Mouse (Mus musculus): ENCODE data around the gene Acer3. TPM values are rescaled to one million over a fixed set of nuclear protein-coding genes. Genes with fewer than 3 reads are reported as not detected.

The Acer3 gene
- total and polyA plus RNA-seq, 3 experiments: 17.2 to 41.7 TPM; not detected in 1

DNA sequence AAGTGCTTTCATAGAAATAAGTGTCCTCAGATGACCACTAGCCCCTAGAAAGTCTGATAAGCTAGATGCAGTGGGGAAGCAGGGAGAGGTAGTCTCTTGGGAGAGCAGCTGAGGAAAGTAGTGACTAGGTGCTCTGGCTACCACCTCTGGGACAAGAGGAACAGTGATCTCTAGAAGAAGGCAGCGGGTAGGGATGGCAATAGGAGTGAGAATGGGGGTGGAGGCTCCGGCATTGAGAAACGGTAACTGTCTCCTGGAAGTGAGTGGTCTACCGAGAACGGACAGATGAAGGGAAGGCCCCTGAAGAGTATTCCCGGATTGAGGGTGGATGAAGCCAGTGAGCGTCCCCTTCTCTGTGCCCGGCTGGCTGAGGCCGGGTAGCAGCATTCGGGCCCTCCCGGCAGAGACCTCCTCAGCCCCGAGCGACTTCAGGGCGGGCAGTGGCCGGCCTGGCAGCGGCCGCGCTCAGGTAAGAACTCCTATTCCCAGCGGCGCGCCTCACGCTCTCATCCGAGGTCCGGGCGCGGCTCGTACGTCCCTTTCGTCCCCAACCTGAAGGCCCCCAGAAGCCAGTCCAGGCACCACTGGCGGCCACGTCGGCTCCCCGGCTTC, 12.3 kb downstream of the Acer3 start:
- DNase-seq (ENCODE audit: low read depth, low spot score): no peak
- peaks cover 6 to 20% of the 10 kb centered on the region in 2 experiments; a peak in 3 of 4 replicates for H3K4me1 ChIP-seq (ENCODE audit: control insufficient read depth in 1 of 2, insufficient read depth in 2 of 2, low read length in 2 of 2)
- peak overlapping the region; percentile 96 to 100 for H3K4me3 ChIP-seq (ENCODE audit: control insufficient read depth in 1 of 2, insufficient read depth in 1 of 2, low read depth in 2 of 2, low read length in 2 of 2)
- no peaks in the 10 kb centered on the region for H3K27me3 ChIP-seq (ENCODE audit: control insufficient read depth in 1 of 2, insufficient read depth in 2 of 2, low read length in 2 of 2)
- H3K79me2 ChIP-seq (ENCODE audit: control insufficient read depth, insufficient read depth, low read length, poor library complexity): peaks cover 24% of the 10 kb centered on the region
- peak overlapping the region; percentile 94 for H3K9ac ChIP-seq (ENCODE audit: control insufficient read depth, low read depth, low read length, poor library complexity, severe bottlenecking)
- TF ChIP-seq ELF1 (IDR thresholded peaks at IDR 0.05; ENCODE audit: low read depth, low read length) (0 out of 2 replicates have a peak, but pooled peaks have one; percentile 19), GABPA (IDR thresholded peaks at IDR 0.05; ENCODE audit: low read depth, low read length) (no peak), TBP (IDR thresholded peaks at IDR 0.05; ENCODE audit: low read depth, low read length) (0 out of 2 replicates have a peak, but pooled peaks have one; percentile 14), BHLHE40 (IDR thresholded peaks at IDR 0.05; ENCODE audit: borderline replicate concordance, low read depth, low read length) (no peak), EP300 (IDR thresholded peaks at IDR 0.05; ENCODE audit: low read depth in 1 of 2, low read length in 2 of 2) (peak in 1 of 2 experiments; percentile 30; a peak in 1 of 4 replicates), HCFC1 (IDR thresholded peaks at IDR 0.05; ENCODE audit: low read depth, low read length) (no peak), USF1 (IDR thresholded peaks at IDR 0.05; ENCODE audit: low read depth, low read length) (no peak), RCOR1 (IDR thresholded peaks at IDR 0.05; ENCODE audit: low read depth, low read length) (no peak), POLR2AphosphoS2 (IDR thresholded peaks at IDR 0.05; ENCODE audit: low read length) (no peak), JUND (IDR thresholded peaks at IDR 0.05; ENCODE audit: low read depth, low read length) (no peak), CHD1 (IDR thresholded peaks at IDR 0.05; ENCODE audit: low read depth, low read length) (peak; percentile 39; the same call in 1 of the 2 replicates), E2F4 (IDR thresholded peaks at IDR 0.05; ENCODE audit: borderline replicate concordance, low read depth, low read length) (no peak), CHD2 (IDR thresholded peaks at IDR 0.05; ENCODE audit: low read length) (no peak), NELFE (IDR thresholded peaks at IDR 0.05; ENCODE audit: low read depth, low read length) (no peak)
- H3K9me3 ChIP-seq (replicated peaks; ENCODE audit: insufficient read depth, low read length): no peaks in the 10 kb centered on the region
- H3K27ac ChIP-seq (ENCODE audit: control insufficient read depth, low read depth, low read length): peak overlapping the region; percentile 67
- H3K36me3 ChIP-seq (ENCODE audit: control insufficient read depth in 1 of 2, insufficient read depth in 2 of 2, low read length in 2 of 2): peaks cover 1 to 24% of the 10 kb centered on the region in 2 experiments; a peak in 3 of 4 replicates

DNA sequence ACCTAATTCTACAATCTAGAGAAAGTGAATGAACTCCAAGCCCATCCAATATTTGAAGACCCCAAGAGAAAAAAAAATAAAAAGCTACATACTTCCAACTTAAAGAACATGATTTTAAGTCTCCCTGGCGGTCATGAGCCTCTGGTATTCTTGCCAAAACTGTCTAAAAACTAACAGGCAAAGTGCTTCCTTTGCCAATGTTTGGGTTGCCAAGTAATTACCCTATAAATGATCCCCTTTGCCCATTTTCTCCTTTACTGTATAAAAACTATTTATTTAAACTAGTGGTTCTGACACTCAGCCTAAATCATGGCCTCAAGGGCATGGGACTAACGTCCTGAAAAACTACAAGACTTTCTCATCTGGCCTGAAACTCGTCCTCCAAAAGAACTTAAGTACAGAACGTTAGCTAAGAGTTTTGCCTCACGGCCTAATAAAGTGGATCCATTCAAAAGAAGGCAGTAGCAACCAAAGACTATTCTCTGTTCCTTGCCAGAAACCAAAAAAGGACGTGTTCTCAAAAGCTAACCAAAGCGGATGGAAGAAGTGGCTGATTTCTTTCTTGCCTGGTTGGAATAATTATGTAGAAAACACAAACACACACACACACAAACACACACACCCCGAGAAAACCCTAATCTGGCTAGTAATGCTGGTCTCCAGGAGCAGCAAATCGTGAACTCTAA, 12.9 kb downstream of the Acer3 start:
- peaks cover 6 to 21% of the 10 kb centered on the region in 2 experiments; a peak in 3 of 4 replicates for H3K4me1 ChIP-seq (ENCODE audit: control insufficient read depth in 1 of 2, insufficient read depth in 2 of 2, low read length in 2 of 2)
- H3K9ac ChIP-seq (ENCODE audit: control insufficient read depth, low read depth, low read length, poor library complexity, severe bottlenecking): peak overlapping the region; percentile 94
- no peaks in the 10 kb centered on the region for H3K9me3 ChIP-seq (replicated peaks; ENCODE audit: insufficient read depth, low read length)
- TF ChIP-seq KAT2A (conservative IDR thresholded peaks at IDR 0.05; ENCODE audit: low read depth, low read length): no peak
- DNase-seq (ENCODE audit: low read depth, low spot score): peak; percentile 71
- peak overlapping the region; percentile 67 for H3K27ac ChIP-seq (ENCODE audit: control insufficient read depth, low read depth, low read length)
- H3K4me3 ChIP-seq (ENCODE audit: control insufficient read depth in 1 of 2, insufficient read depth in 1 of 2, low read depth in 2 of 2, low read length in 2 of 2): peak overlapping the region; percentile 96 to 100
- peaks cover 26% of the 10 kb centered on the region for H3K79me2 ChIP-seq (ENCODE audit: control insufficient read depth, insufficient read depth, low read length, poor library complexity)
- peaks cover 2 to 28% of the 10 kb centered on the region in 2 experiments; a peak in 3 of 4 replicates for H3K36me3 ChIP-seq (ENCODE audit: control insufficient read depth in 1 of 2, insufficient read depth in 2 of 2, low read length in 2 of 2)
- H3K27me3 ChIP-seq (ENCODE audit: control insufficient read depth in 1 of 2, insufficient read depth in 2 of 2, low read length in 2 of 2): no peaks in the 10 kb centered on the region

Measured in MEL (cell line).